Mouse (Mus musculus): ENCODE results near the gene Trrap. TPM values are rescaled to one million over a fixed set of nuclear protein-coding genes. Genes with fewer than 3 reads are reported as not detected.

Trrap gene
- polyA plus RNA-seq, 1 experiment from 2014 or later = 109 TPM

DNA sequence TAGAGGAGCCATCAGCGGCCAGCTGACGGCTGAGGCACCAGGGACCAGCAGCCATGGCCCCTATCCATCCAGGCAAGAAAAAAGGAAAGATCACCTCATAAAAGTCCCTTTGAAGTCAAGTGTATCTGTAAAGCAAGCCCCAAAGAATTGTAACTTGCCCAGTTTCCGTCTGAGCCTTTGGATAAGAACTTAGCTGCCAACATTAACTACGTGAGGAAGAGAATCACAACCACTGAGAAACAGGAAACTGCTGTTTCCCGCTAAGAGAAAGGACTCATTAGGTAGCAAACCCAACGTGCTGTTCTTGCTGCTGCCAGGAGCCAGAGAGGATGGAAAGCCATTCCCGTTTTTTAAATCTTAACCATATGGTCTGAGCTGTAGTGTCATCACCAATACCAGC lies 103.2 kb downstream of the Trrap start:
- H3K9me3 ChIP-seq (ENCODE audit: control insufficient read depth, low read length) = no peaks in the 10 kb centered on the region
- H3K27ac ChIP-seq (replicated peaks; ENCODE audit: low read depth, low read length) = no peak overlapping the region
- no peaks in the 10 kb centered on the region for H3K27me3 ChIP-seq (ENCODE audit: control insufficient read depth, insufficient read depth, low read length)
- no peaks in the 10 kb centered on the region for H3K36me3 ChIP-seq (ENCODE audit: control insufficient read depth, insufficient read depth, low read length)
- DNase-seq (no peak), ATAC-seq (ENCODE audit: low FRiP score, low TSS enrichment) (no peak)
- H3K9ac ChIP-seq (replicated peaks; ENCODE audit: low read length) = no peak overlapping the region
- WGBS = 90% methylated on average over 7 of the region's 7 CpGs
- H3K4me2 ChIP-seq (ENCODE audit: low read length) = no peak overlapping the region
- no peak overlapping the region for H3K4me3 ChIP-seq (replicated peaks; ENCODE audit: low read depth, low read length)
- no peaks in the 10 kb centered on the region for H3K4me1 ChIP-seq (ENCODE audit: control insufficient read depth, insufficient read depth, low read length)

DNA sequence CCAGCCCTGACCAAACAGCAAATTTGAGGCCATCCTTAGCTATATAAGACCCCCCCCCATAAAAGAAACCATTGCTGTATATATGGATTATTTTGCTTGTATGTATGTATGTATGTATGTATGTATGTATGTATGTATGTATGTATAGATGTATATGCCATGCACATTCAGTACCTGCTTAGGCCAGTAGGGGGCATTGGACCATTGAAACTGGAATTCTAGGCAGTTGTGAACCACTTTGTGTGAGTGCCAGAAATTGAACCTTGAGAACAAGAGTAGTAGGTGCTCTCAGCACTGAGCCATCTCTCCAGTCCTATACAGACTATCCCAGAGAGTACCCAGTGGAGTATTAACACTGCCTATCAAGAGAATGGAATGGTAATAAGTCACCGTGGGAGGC lies 104.2 kb downstream of the Trrap start:
- H3K27me3 ChIP-seq (ENCODE audit: control insufficient read depth, insufficient read depth, low read length) = no peaks in the 10 kb centered on the region
- WGBS = 100% methylated on average over 1 of the region's 1 CpGs
- H3K9me3 ChIP-seq (ENCODE audit: control insufficient read depth, low read length) = no peaks in the 10 kb centered on the region
- H3K4me1 ChIP-seq (ENCODE audit: control insufficient read depth, insufficient read depth, low read length) = no peaks in the 10 kb centered on the region
- ATAC-seq (ENCODE audit: low FRiP score, low TSS enrichment) = no peak
- H3K9ac ChIP-seq (replicated peaks; ENCODE audit: low read length) = no peak overlapping the region
- no peak overlapping the region for H3K27ac ChIP-seq (replicated peaks; ENCODE audit: low read depth, low read length)
- H3K4me3 ChIP-seq (replicated peaks; ENCODE audit: low read depth, low read length) = no peak overlapping the region
- DNase-seq = peak; percentile 13
- H3K36me3 ChIP-seq (ENCODE audit: control insufficient read depth, insufficient read depth, low read length) = peaks cover 5% of the 10 kb centered on the region
- no peak overlapping the region for H3K4me2 ChIP-seq (ENCODE audit: low read length)

DNA sequence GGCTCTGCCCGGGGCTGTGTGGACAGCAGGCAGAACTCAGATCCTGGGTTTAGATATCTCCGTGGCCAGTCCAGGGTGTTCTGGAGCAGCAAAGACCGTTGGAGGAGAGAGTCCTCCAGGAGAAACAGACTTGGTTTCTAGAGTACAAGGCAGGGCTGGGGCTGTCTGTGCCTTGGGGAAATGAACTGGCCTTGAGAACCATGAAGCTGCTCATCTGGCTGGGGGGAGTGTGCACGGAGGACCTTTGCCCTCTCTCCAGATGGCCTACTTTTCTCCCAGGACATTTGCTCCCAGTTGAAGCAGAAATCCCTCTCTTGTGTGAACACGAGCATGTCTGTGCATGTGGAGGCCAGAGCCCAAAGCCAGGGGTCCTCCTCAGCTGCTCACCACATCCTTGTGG lies 104.8 kb downstream of the Trrap start:
- no peak for ATAC-seq (ENCODE audit: low FRiP score, low TSS enrichment)
- no peaks in the 10 kb centered on the region for H3K9me3 ChIP-seq (ENCODE audit: control insufficient read depth, low read length)
- DNase-seq = no peak
- H3K4me1 ChIP-seq (ENCODE audit: control insufficient read depth, insufficient read depth, low read length) = no peaks in the 10 kb centered on the region
- H3K36me3 ChIP-seq (ENCODE audit: control insufficient read depth, insufficient read depth, low read length) = peaks cover 10% of the 10 kb centered on the region
- H3K27me3 ChIP-seq (ENCODE audit: control insufficient read depth, insufficient read depth, low read length) = no peaks in the 10 kb centered on the region
- no peak overlapping the region for H3K4me2 ChIP-seq (ENCODE audit: low read length)
- no peak overlapping the region for H3K9ac ChIP-seq (replicated peaks; ENCODE audit: low read length)
- 86% methylated on average over 5 of the region's 5 CpGs for WGBS
- no peak overlapping the region for H3K27ac ChIP-seq (replicated peaks; ENCODE audit: low read depth, low read length)
- H3K4me3 ChIP-seq (replicated peaks; ENCODE audit: low read depth, low read length) = no peak overlapping the region

DNA sequence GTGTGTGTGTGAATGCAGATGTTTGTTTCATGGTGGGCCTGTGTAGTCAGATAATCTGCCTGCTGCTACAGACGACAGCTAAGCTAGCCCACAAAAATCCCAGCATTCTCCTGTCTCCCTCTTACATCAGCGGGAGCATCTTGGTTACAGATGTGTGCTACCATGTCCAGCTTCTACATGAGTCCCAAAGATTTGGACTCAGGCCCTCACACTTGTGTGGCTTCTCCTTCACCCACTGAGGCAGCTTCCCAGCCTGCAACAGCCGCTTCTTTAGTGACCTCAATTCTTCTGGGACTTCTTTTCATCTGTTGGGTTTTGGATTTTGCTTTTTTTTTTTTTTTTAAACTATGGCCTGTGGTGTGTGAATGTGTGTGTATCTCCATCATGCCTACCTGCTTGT lies 105.3 kb downstream of the Trrap start:
- Histone ChIP-seq H3K4me1 (ENCODE audit: control insufficient read depth, insufficient read depth, low read length) (no peaks in the 10 kb centered on the region), H3K36me3 (ENCODE audit: control insufficient read depth, insufficient read depth, low read length) (peaks cover 15% of the 10 kb centered on the region), H3K9me3 (ENCODE audit: control insufficient read depth, low read length) (no peaks in the 10 kb centered on the region), H3K4me2 (ENCODE audit: low read length) (no peak overlapping the region), H3K9ac (replicated peaks; ENCODE audit: low read length) (no peak overlapping the region), H3K4me3 (replicated peaks; ENCODE audit: low read depth, low read length) (no peak overlapping the region), H3K27ac (replicated peaks; ENCODE audit: low read depth, low read length) (no peak overlapping the region), H3K27me3 (ENCODE audit: control insufficient read depth, insufficient read depth, low read length) (no peaks in the 10 kb centered on the region)
- ATAC-seq (ENCODE audit: low FRiP score, low TSS enrichment) = no peak
- DNase-seq = no peak
- 84% methylated on average over 3 of the region's 3 CpGs for WGBS

DNA sequence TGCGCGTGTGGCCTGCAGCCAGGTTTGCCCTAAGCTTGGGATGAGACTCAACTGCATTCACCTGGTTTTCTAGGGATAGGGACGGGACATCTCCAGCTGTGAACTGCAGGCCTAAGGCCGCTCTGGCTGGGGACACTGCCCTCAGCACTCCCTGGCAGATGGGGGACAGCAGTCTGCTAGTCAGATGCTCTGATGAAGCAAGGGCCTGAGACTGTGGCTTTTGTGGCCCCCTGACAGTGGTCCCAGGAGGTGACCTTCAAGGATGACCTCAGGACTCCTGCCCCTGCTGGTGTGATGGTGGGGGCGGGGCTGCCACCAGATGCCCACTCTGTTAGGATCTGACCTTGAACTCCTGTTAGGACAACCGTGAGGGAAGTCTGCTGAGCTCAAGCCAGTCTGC lies 107.7 kb downstream of the Trrap start:
- H3K9ac ChIP-seq (replicated peaks; ENCODE audit: low read length) = no peak overlapping the region
- ATAC-seq (ENCODE audit: low FRiP score, low TSS enrichment) (no peak; the same call in 1 of the 2 replicates), DNase-seq (no peak)
- H3K27ac ChIP-seq (replicated peaks; ENCODE audit: low read depth, low read length) = no peak overlapping the region
- no peaks in the 10 kb centered on the region for H3K4me1 ChIP-seq (ENCODE audit: control insufficient read depth, insufficient read depth, low read length)
- H3K9me3 ChIP-seq (ENCODE audit: control insufficient read depth, low read length) = no peaks in the 10 kb centered on the region
- peaks cover 39% of the 10 kb centered on the region for H3K36me3 ChIP-seq (ENCODE audit: control insufficient read depth, insufficient read depth, low read length)
- 85% methylated on average over 6 of the region's 6 CpGs for WGBS
- no peaks in the 10 kb centered on the region for H3K27me3 ChIP-seq (ENCODE audit: control insufficient read depth, insufficient read depth, low read length)
- H3K4me2 ChIP-seq (ENCODE audit: low read length) = no peak overlapping the region
- no peak overlapping the region for H3K4me3 ChIP-seq (replicated peaks; ENCODE audit: low read depth, low read length)

DNA sequence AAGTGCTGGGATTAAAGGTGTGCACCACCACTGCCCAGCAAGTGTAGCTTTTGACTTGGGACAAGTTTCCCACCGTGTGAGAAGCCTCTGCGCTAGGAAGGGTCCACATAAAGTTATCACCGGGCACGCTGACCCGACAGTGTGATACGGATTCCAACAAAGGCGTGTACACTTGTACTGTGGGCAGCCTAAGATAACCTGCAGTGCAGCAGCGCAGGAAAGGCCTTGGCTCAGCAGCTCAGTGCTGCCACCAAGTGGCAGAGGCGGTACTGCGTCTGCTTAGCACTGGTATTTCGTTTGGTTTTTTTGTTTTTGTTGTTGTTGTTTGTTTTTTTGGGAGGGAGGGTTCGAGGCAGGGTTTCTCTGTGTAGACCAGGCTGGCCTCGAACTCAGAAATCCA lies 108.4 kb downstream of the Trrap start:
- no peak overlapping the region for H3K9ac ChIP-seq (replicated peaks; ENCODE audit: low read length)
- ATAC-seq (ENCODE audit: low FRiP score, low TSS enrichment) = peak; percentile 43; the same call in 1 of the 2 replicates

DNA sequence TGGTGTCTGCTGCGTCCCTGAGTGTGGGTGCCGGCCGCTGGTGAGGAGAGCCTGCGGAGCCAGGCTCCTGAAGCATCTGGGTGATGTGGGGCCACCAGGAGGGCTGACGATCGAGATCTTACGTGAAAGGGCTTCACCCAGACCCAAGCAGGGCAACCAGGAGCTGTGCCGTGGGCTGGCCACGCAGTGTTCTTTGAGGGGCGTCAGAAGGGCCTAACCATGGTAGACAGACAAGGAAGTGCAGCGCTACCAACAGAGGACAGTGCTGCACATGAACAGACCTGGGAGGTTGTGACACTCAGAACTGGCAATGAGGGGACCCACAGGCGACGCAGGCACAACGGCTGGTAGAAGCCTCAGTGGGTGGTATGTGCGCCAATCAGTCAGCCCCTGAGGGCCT lies 109.5 kb downstream of the Trrap start:
- no peak for ATAC-seq (ENCODE audit: low FRiP score, low TSS enrichment)
- WGBS = 93% methylated on average over 15 of the region's 15 CpGs
- Histone ChIP-seq H3K36me3 (ENCODE audit: control insufficient read depth, insufficient read depth, low read length) (peaks cover 56% of the 10 kb centered on the region), H3K9ac (replicated peaks; ENCODE audit: low read length) (no peak overlapping the region), H3K27ac (replicated peaks; ENCODE audit: low read depth, low read length) (no peak overlapping the region), H3K4me3 (replicated peaks; ENCODE audit: low read depth, low read length) (no peak overlapping the region), H3K4me1 (ENCODE audit: control insufficient read depth, insufficient read depth, low read length) (no peaks in the 10 kb centered on the region), H3K4me2 (ENCODE audit: low read length) (no peak overlapping the region), H3K27me3 (ENCODE audit: control insufficient read depth, insufficient read depth, low read length) (no peaks in the 10 kb centered on the region), H3K9me3 (ENCODE audit: control insufficient read depth, low read length) (no peaks in the 10 kb centered on the region)
- no peak for DNase-seq

More for the DNA sequence above, 108.4 kb downstream of the Trrap start:
- no peak overlapping the region for H3K27ac ChIP-seq (replicated peaks; ENCODE audit: low read depth, low read length)
- peaks cover 45% of the 10 kb centered on the region for H3K36me3 ChIP-seq (ENCODE audit: control insufficient read depth, insufficient read depth, low read length)
- WGBS = 18% methylated on average over 13 of the region's 13 CpGs
- H3K27me3 ChIP-seq (ENCODE audit: control insufficient read depth, insufficient read depth, low read length) = no peaks in the 10 kb centered on the region
- H3K4me1 ChIP-seq (ENCODE audit: control insufficient read depth, insufficient read depth, low read length) = no peaks in the 10 kb centered on the region
- DNase-seq = peak; percentile 88
- no peak overlapping the region for H3K4me2 ChIP-seq (ENCODE audit: low read length)
- H3K4me3 ChIP-seq (replicated peaks; ENCODE audit: low read depth, low read length) = no peak overlapping the region
- no peaks in the 10 kb centered on the region for H3K9me3 ChIP-seq (ENCODE audit: control insufficient read depth, low read length)

DNA sequence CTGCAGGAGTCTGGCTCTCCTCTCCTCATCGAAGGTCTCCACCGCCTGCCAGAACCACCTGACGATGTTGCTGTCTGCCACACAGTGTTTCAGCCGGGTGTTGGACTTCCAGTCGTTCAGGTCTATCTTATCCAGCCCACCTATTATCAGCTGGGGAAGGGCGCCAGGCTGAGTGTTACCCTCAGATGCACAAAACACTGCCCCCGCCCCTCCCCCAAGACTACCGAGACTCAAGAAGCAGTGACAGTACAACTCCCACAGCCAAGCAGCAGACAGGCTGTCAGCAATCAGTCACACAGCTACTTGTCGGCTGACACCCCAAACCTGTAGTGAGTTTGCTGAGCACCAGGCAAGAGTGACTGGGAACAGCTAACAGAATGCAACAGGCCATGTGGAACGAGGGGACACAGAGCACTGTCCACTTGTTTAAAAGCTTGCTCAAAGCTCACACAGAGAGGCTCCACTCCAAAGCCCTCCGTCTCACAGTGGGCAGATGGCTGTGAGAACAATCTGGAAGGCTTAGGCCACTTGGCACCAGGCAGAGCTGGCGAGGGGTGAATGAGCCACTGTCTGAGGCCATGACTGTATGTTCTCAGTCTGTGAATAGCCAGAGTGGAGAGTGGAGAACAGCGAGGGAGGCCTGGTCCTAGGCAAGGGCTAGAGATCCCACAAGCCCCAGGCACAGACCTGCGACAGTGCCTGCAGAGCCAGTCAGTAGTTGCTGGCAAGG lies 114.3 kb downstream of the Trrap start:
- no peaks in the 10 kb centered on the region for H3K27me3 ChIP-seq (ENCODE audit: control insufficient read depth, insufficient read depth, low read length)
- peaks cover 98% of the 10 kb centered on the region for H3K36me3 ChIP-seq (ENCODE audit: control insufficient read depth, insufficient read depth, low read length)
- H3K4me2 ChIP-seq (ENCODE audit: low read length) = no peak overlapping the region
- H3K27ac ChIP-seq (replicated peaks; ENCODE audit: low read depth, low read length) = no peak overlapping the region
- no peak overlapping the region for H3K9ac ChIP-seq (replicated peaks; ENCODE audit: low read length)
- no peak for ATAC-seq (ENCODE audit: low FRiP score, low TSS enrichment)
- H3K9me3 ChIP-seq (ENCODE audit: control insufficient read depth, low read length) = no peaks in the 10 kb centered on the region
- DNase-seq = no peak
- WGBS = 91% methylated on average over 14 of the region's 14 CpGs
- H3K4me3 ChIP-seq (replicated peaks; ENCODE audit: low read depth, low read length) = no peak overlapping the region
- no peaks in the 10 kb centered on the region for H3K4me1 ChIP-seq (ENCODE audit: control insufficient read depth, insufficient read depth, low read length)

DNA sequence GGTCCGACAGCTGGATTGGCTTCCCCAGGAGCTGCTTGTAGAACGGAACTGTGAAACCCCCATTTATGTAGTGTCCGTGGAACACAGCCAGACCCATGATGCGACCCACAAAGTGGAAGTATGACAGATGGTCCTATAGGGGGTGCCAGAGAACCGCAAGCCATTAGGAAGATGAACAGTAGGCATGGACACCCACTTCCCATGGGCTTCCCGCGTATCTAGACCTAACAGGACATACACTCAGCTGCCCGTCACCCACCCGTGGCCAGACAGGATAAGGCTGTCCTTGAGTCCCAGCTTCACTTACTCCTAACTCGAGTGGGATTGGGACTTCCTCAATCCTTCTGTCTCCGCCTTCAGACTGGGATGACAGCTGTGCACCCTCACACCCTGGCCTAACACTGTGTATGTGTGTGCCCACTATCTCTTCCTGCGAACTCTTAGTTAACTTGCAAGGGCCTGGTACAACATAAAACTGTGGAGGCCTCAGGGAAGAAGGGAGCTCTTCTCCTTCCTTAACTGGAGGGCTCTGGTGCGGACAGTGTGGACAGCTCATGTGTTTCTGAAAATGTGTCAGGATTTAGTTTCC lies 117.2 kb downstream of the Trrap start:
- 85% methylated on average over 13 of the region's 13 CpGs for WGBS
- DNase-seq (peak; percentile 51), ATAC-seq (ENCODE audit: low FRiP score, low TSS enrichment) (no peak)
- Histone ChIP-seq H3K9me3 (ENCODE audit: control insufficient read depth, low read length) (no peaks in the 10 kb centered on the region), H3K4me2 (ENCODE audit: low read length) (no peak overlapping the region), H3K4me1 (ENCODE audit: control insufficient read depth, insufficient read depth, low read length) (no peaks in the 10 kb centered on the region), H3K27ac (replicated peaks; ENCODE audit: low read depth, low read length) (no peak overlapping the region), H3K9ac (replicated peaks; ENCODE audit: low read length) (no peak overlapping the region), H3K4me3 (replicated peaks; ENCODE audit: low read depth, low read length) (no peak overlapping the region), H3K36me3 (ENCODE audit: control insufficient read depth, insufficient read depth, low read length) (peaks cover 99% of the 10 kb centered on the region), H3K27me3 (ENCODE audit: control insufficient read depth, insufficient read depth, low read length) (no peaks in the 10 kb centered on the region)

Data from midbrain, embryonic 14.5 days (tissue).